Mouse (Mus musculus) left cerebral cortex, postnatal 4 days (tissue): ENCODE results near the gene Gm20807. TPM values are rescaled to one million over a fixed set of nuclear protein-coding genes. Genes with fewer than 3 reads are reported as not detected.
"Not testable (repeated sequence)": the region's sequence is repeated elsewhere in the genome, so short reads cannot be mapped to it uniquely, and the experiment has no call there.

Experiments
- DNase-seq: peaks from one replicate; pipeline ENCODE4 v3.0.0-alpha.2; 2022
- intact Hi-C: fragments of 180-260 bp; cut with DNase I; formaldehyde crosslinking; loops from one replicate; pipeline ENCODE4 v1.15.1; 2025
- total RNA-seq, 2 experiments: library from RNA; stranded (reverse); gene quantifications; 2 replicates each; pipeline ENCODE4 v1.2.3; 2021

The Gm20807 gene
- total RNA-seq = not detected

- intact Hi-C loops, DNase-seq: not testable (repeated sequence)
These were observed at the start of gene Gm20807 for GRCm38 (mm10) chrY:13042591-13042990. TSS of gene Gm20807 (plus strand) at chrY:13042891.

Other genes starting within 250 kb of the Gm20807 start
- gene Gm21891, start 90.6 kb downstream of the Gm20807 start, total RNA-seq = not detected
- gene Gm21425, start 119.1 kb downstream of the Gm20807 start, total RNA-seq = not detected
- gene Gm21828, start 181.0 kb downstream of the Gm20807 start, total RNA-seq = not detected
- gene Gm21440, start 209.5 kb downstream of the Gm20807 start, total RNA-seq = not detected
- gene Gm21454, start 209.6 kb downstream of the Gm20807 start, total RNA-seq = not detected